Mouse (Mus musculus): ENCODE data around the gene Sprr2b.
"Not testable (repeated sequence)": the region's sequence is repeated elsewhere in the genome, so short reads cannot be mapped to it uniquely, and the experiment has no call there.

Sprr2b gene

GRCm38 (mm10) chr3:92316320-92316719, at the start of gene Sprr2b:
Sprr2b (plus strand) TSS chr3:92316620.
- no peak for DNase-seq

GRCm38 (mm10) chr3:92271414-92271985, 44.9 kb upstream of the Sprr2b start:
- DNase-seq, result not testable (repeated sequence)

- DNase-seq, result not testable (repeated sequence)
Observed at GRCm38 (mm10) chr3:92273504-92273903, 42.9 kb upstream of the Sprr2b start.

- not testable (repeated sequence) for DNase-seq
Observed at GRCm38 (mm10) chr3:92274018-92274417, 42.4 kb upstream of the Sprr2b start.

GRCm38 (mm10) chr3:92279663-92280062, 36.8 kb upstream of the Sprr2b start:
- not testable (repeated sequence) for DNase-seq

- DNase-seq, result not testable (repeated sequence)
Observed at GRCm38 (mm10) chr3:92280963-92281606, 35.3 kb upstream of the Sprr2b start.

- not testable (repeated sequence) for DNase-seq
Observed at GRCm38 (mm10) chr3:92285101-92285500, 31.3 kb upstream of the Sprr2b start, which contains the start of gene Sprr2a3. Sprr2a3 (plus strand) TSS chr3:92285417.

- DNase-seq, result not testable (repeated sequence)
Observed at GRCm38 (mm10) chr3:92288489-92288888, 27.9 kb upstream of the Sprr2b start.

GRCm38 (mm10) chr3:92307406-92307805, 9.0 kb upstream of the Sprr2b start:
- no peak for DNase-seq

- no peak for DNase-seq
Observed at GRCm38 (mm10) chr3:92317384-92317783, 964 bp downstream of the Sprr2b start.

GRCm38 (mm10) chr3:92336278-92336677, 19.9 kb downstream of the Sprr2b start:
- DNase-seq, result no peak

GRCm38 (mm10) chr3:92338840-92339239, 22.4 kb downstream of the Sprr2b start, which contains the start of gene Sprr2d:
Sprr2d (plus strand) TSS chr3:92339140.
- DNase-seq, result no peak

- DNase-seq, result no peak
Observed at GRCm38 (mm10) chr3:92351843-92352242, 35.4 kb downstream of the Sprr2b start, which contains the start of gene Sprr2e. Sprr2e (plus strand) TSS chr3:92352143.

- DNase-seq, result no peak
Observed at GRCm38 (mm10) chr3:92361619-92362018, 45.2 kb downstream of the Sprr2b start.

GRCm38 (mm10) chr3:92364887-92365286, 48.5 kb downstream of the Sprr2b start, which contains the start of gene Sprr2f:
Sprr2f (plus strand) TSS chr3:92365187.
- DNase-seq, result no peak

Data from cerebellum, adult 8-10 months (tissue).